Mouse (Mus musculus) layer of hippocampus, postnatal 10 days (tissue): ENCODE data around the gene Kif1b. TPM values are rescaled to one million over a fixed set of nuclear protein-coding genes. Genes with fewer than 3 reads are reported as not detected.
"Not testable (repeated sequence)": the region's sequence is repeated elsewhere in the genome, so short reads cannot be mapped to it uniquely, and the experiment has no call there.

Experiments
- DNase-seq, 2 experiments: peaks; one replicate each; pipeline ENCODE4 v3.0.0; 2021; ENCODE audit warnings: low spot score in 2 of 2
- total RNA-seq, 2 experiments: library from RNA; stranded (reverse); gene quantifications; 2 replicates each; pipeline ENCODE4 v1.2.3; 2021

The Kif1b gene
- total RNA-seq, 2 experiments from 2014 or later, result 402 to 413 TPM

- DNase-seq, result peak in 1 of 2 experiments; percentile 33
Observed at GRCm38 (mm10) chr4:149172666-149173065, 134.8 kb downstream of the Kif1b start.

- DNase-seq, result no peak
Observed at GRCm38 (mm10) chr4:149172083-149172482, 135.4 kb downstream of the Kif1b start.

GRCm38 (mm10) chr4:149171581-149171981 is 135.9 kb downstream of the Kif1b start:
- no peak for DNase-seq

GRCm38 (mm10) chr4:149170394-149170931 is 137.0 kb downstream of the Kif1b start:
- DNase-seq, result no peak

- DNase-seq, result not testable (repeated sequence)
Observed at GRCm38 (mm10) chr4:149169926-149170325, 137.6 kb downstream of the Kif1b start.

GRCm38 (mm10) chr4:149168016-149168415 is 139.5 kb downstream of the Kif1b start:
- no peak for DNase-seq

GRCm38 (mm10) chr4:149166957-149167611 is 140.4 kb downstream of the Kif1b start:
- DNase-seq, result peak; percentile 30 to 51

- DNase-seq, result peak; percentile 93 to 97
Observed at GRCm38 (mm10) chr4:149166215-149166946, 141.1 kb downstream of the Kif1b start, which contains the start of gene Pgd. Gene Pgd (minus strand): TSS chr4:149166771.

GRCm38 (mm10) chr4:149164150-149164549 is 143.3 kb downstream of the Kif1b start:
- DNase-seq, result no peak

- DNase-seq, result no peak
Observed at GRCm38 (mm10) chr4:149163196-149163595, 144.3 kb downstream of the Kif1b start.

GRCm38 (mm10) chr4:149161166-149161565 is 146.3 kb downstream of the Kif1b start:
- no peak for DNase-seq

- no peak for DNase-seq
Observed at GRCm38 (mm10) chr4:149159891-149160290, 147.6 kb downstream of the Kif1b start.

GRCm38 (mm10) chr4:149159203-149159602 is 148.3 kb downstream of the Kif1b start:
- DNase-seq, result no peak

GRCm38 (mm10) chr4:149157415-149157973 is 150.0 kb downstream of the Kif1b start:
- no peak for DNase-seq

GRCm38 (mm10) chr4:149155711-149156110 is 151.8 kb downstream of the Kif1b start:
- no peak for DNase-seq

- DNase-seq, result no peak
Observed at GRCm38 (mm10) chr4:149154859-149155258, 152.6 kb downstream of the Kif1b start.

- no peak for DNase-seq
Observed at GRCm38 (mm10) chr4:149150721-149151120, 156.8 kb downstream of the Kif1b start.

GRCm38 (mm10) chr4:149150256-149150655 is 157.2 kb downstream of the Kif1b start:
- no peak for DNase-seq

GRCm38 (mm10) chr4:149149611-149150010 is 157.9 kb downstream of the Kif1b start:
- DNase-seq, result no peak

- no peak for DNase-seq
Observed at GRCm38 (mm10) chr4:149149196-149149595, 158.3 kb downstream of the Kif1b start.

- no peak for DNase-seq
Observed at GRCm38 (mm10) chr4:149148084-149148483, 159.4 kb downstream of the Kif1b start.

- DNase-seq, result no peak
Observed at GRCm38 (mm10) chr4:149147528-149147927, 160.0 kb downstream of the Kif1b start.
